Mouse (Mus musculus) forebrain, embryonic 11.5 days (tissue): ENCODE measurements around the gene Armcx3. TPM values are rescaled to one million over a fixed set of nuclear protein-coding genes. Genes with fewer than 3 reads are reported as not detected.
"Not testable (repeated sequence)": the region's sequence is repeated elsewhere in the genome, so short reads cannot be mapped to it uniquely, and the experiment has no call there.

Source experiments
- ATAC-seq: fragments of 200-750 bp; cut with Nextera tagmentation; replicated peaks from 2 replicates; pipeline ENCODE4 v1.8.0; 2017; ENCODE audit warnings: moderate TSS enrichment; ENCODE audit not compliant: low FRiP score
- DNase-seq: peaks from one replicate; pipeline ENCODE4 v3.0.0-alpha.2; 2017; ENCODE audit warnings: low spot score
- H3K27ac ChIP-seq: fragments of 300-500 bp; sonication (generic); 2 replicates; pipeline ENCODE4 v1.5.1; 2014; ENCODE audit warnings: low read depth, low read length
- H3K27me3 ChIP-seq: fragments of 300-500 bp; sonication (generic); 2 replicates; pipeline ENCODE4 v1.6.1; 2014; ENCODE audit warnings: mild to moderate bottlenecking, low read length, mixed read lengths; ENCODE audit not compliant: control insufficient read depth, insufficient read depth
- H3K36me3 ChIP-seq: fragments of 300-500 bp; sonication (generic); 2 replicates; pipeline ENCODE4 v1.6.1; 2014; ENCODE audit warnings: mild to moderate bottlenecking, low read length, moderate library complexity, mixed read lengths; ENCODE audit not compliant: control insufficient read depth, insufficient read depth
- H3K4me1 ChIP-seq: fragments of 300-500 bp; sonication (generic); replicated peaks from 2 replicates; pipeline ENCODE4 v1.6.1; 2014; ENCODE audit warnings: low read length, mixed read lengths; ENCODE audit not compliant: control insufficient read depth, insufficient read depth
- H3K4me2 ChIP-seq: fragments of 300-500 bp; sonication (generic); 2 replicates; pipeline ENCODE4 v1.6.1; 2014; ENCODE audit warnings: low read depth, mild to moderate bottlenecking, low read length, moderate library complexity, mixed read lengths; ENCODE audit not compliant: severe bottlenecking
- H3K4me3 ChIP-seq: fragments of 300-500 bp; sonication (generic); 2 replicates; pipeline ENCODE4 v1.5.1; 2014; ENCODE audit warnings: low read depth, low read length
- H3K9ac ChIP-seq: fragments of 300-500 bp; sonication (generic); 2 replicates; pipeline ENCODE4 v1.6.1; 2014; ENCODE audit warnings: low read length
- H3K9me3 ChIP-seq: fragments of 300-500 bp; sonication (generic); 2 replicates; pipeline ENCODE4 v1.6.1; 2016; ENCODE audit warnings: low read length, mixed read lengths; ENCODE audit not compliant: control insufficient read depth
- WGBS: fragments of 180-500 bp; shearing (Covaris S2); extraction: QIAGEN DNeasy Blood & Tissue Kit; methylation state at CpG from one replicate; pipeline ENCODE4 v1.1.7; 2014; 5-methylcytosine and 5-hydroxymethylcytosine counted together
- polyA plus RNA-seq: library from polyadenylated mRNA; unstranded; fragments of >200 nt; fragmentation: Nextera tagmentation; extraction: Ambion mirVana; gene quantifications from 2 replicates; pipeline ENCODE4 v1.2.1, GENCODE M21; 2014

The Armcx3 gene
- polyA plus RNA-seq, 1 experiment from 2014 or later = 66.0 TPM

- H3K4me3 ChIP-seq = no peak overlapping the region
- no peak overlapping the region for H3K4me2 ChIP-seq
- 79% methylated on average over 5 of the region's 5 CpGs for WGBS
- no peak for ATAC-seq
- H3K27me3 ChIP-seq = peaks cover 8% of the 10 kb centered on the region; the same call in 1 of the 2 replicates
- H3K36me3 ChIP-seq = no peaks in the 10 kb centered on the region
- no peaks in the 10 kb centered on the region for H3K9me3 ChIP-seq
- H3K4me1 ChIP-seq = no peaks in the 10 kb centered on the region
- H3K27ac ChIP-seq = no peak overlapping the region
- H3K9ac ChIP-seq = no peak overlapping the region
- no peak for DNase-seq
These were observed 14.5 kb upstream of the Armcx3 start for GRCm38 (mm10) chrX:134741862-134742261.

GRCm38 (mm10) chrX:134746459-134746858, 9.9 kb upstream of the Armcx3 start:
- Histone ChIP-seq H3K4me3 (no peak overlapping the region), H3K36me3 (no peaks in the 10 kb centered on the region), H3K27ac (no peak overlapping the region), H3K27me3 (0 out of 2 replicates have a peak, but pooled peaks cover 3% of the 10 kb centered on the region), H3K4me2 (no peak overlapping the region), H3K4me1 (no peaks in the 10 kb centered on the region), H3K9me3 (no peaks in the 10 kb centered on the region), H3K9ac (no peak overlapping the region)
- WGBS = 30% methylated on average over 5 of the region's 5 CpGs
- ATAC-seq (0 out of 2 replicates have a peak, but pooled peaks have one; percentile 9), DNase-seq (peak; percentile 63)

GRCm38 (mm10) chrX:134750764-134751592, 5.4 kb upstream of the Armcx3 start, which contains the start of gene Armcx6:
Gene Armcx6, minus strand, starts transcription at chrX:134751417.
- Histone ChIP-seq H3K4me2 (peak within 1 kb of the TSS; percentile 65), H3K9me3 (no peaks in the 10 kb centered on the region), H3K4me1 (no peaks in the 10 kb centered on the region), H3K9ac (peak within 1 kb of the TSS; percentile 64), H3K36me3 (no peaks in the 10 kb centered on the region), H3K27me3 (no peaks in the 10 kb centered on the region; the same call in 1 of the 2 replicates), H3K27ac (no peak within 1 kb of the TSS), H3K4me3 (peak within 1 kb of the TSS; percentile 42)
- WGBS = 28% methylated on average over 36 of the region's 36 CpGs
- ATAC-seq = peak; percentile 94
- peak; percentile 79 for DNase-seq

GRCm38 (mm10) chrX:134751910-134752309, 4.5 kb upstream of the Armcx3 start:
- Histone ChIP-seq H3K4me1 (no peaks in the 10 kb centered on the region), H3K36me3 (no peaks in the 10 kb centered on the region), H3K27ac (no peak overlapping the region), H3K27me3 (no peaks in the 10 kb centered on the region; the same call in 1 of the 2 replicates), H3K4me3 (no peak overlapping the region), H3K9ac (no peak overlapping the region), H3K4me2 (no peak overlapping the region), H3K9me3 (no peaks in the 10 kb centered on the region)
- WGBS = 55% methylated on average over 2 of the region's 2 CpGs
- ATAC-seq = no peak
- no peak for DNase-seq

GRCm38 (mm10) chrX:134752584-134752983, 3.8 kb upstream of the Armcx3 start:
- no peak for ATAC-seq
- 26% methylated on average over 4 of the region's 4 CpGs for WGBS

GRCm38 (mm10) chrX:134757293-134757995, 1.0 kb downstream of the Armcx3 start:
- Histone ChIP-seq H3K4me2 (peak overlapping the region; percentile 49), H3K9ac (peak overlapping the region; percentile 69), H3K27me3 (no peaks in the 10 kb centered on the region; the same call in 1 of the 2 replicates), H3K27ac (no peak overlapping the region), H3K36me3 (no peaks in the 10 kb centered on the region), H3K4me3 (peak overlapping the region; percentile 53), H3K4me1 (no peaks in the 10 kb centered on the region), H3K9me3 (no peaks in the 10 kb centered on the region)
- ATAC-seq (peak; percentile 48), DNase-seq (no peak)
- 31% methylated on average over 13 of the region's 13 CpGs for WGBS

More at GRCm38 (mm10) chrX:134752584-134752983, 3.8 kb upstream of the Armcx3 start:
- no peak overlapping the region for H3K4me3 ChIP-seq
- no peak overlapping the region for H3K4me2 ChIP-seq
- H3K36me3 ChIP-seq = no peaks in the 10 kb centered on the region
- DNase-seq = no peak
- H3K27ac ChIP-seq = no peak overlapping the region
- no peaks in the 10 kb centered on the region; the same call in 1 of the 2 replicates for H3K27me3 ChIP-seq
- H3K9me3 ChIP-seq = no peaks in the 10 kb centered on the region
- H3K9ac ChIP-seq = no peak overlapping the region
- no peaks in the 10 kb centered on the region for H3K4me1 ChIP-seq

GRCm38 (mm10) chrX:134763428-134764198, 7.2 kb downstream of the Armcx3 start:
- H3K4me2 ChIP-seq, H3K9me3 ChIP-seq, DNase-seq, H3K9ac ChIP-seq, H3K4me3 ChIP-seq, H3K4me1 ChIP-seq, H3K27ac ChIP-seq, H3K27me3 ChIP-seq, H3K36me3 ChIP-seq: not testable (repeated sequence)
- 47% methylated on average over 3 of the region's 4 CpGs for WGBS
- peak; percentile 67; the same call in 1 of the 2 replicates for ATAC-seq

- H3K27me3 ChIP-seq = peaks cover 5% of the 10 kb centered on the region; the same call in 1 of the 2 replicates
- no peak for DNase-seq
- ATAC-seq = no peak
- H3K27ac ChIP-seq = no peak overlapping the region
- H3K4me3 ChIP-seq = no peak overlapping the region
- H3K9ac ChIP-seq = no peak overlapping the region
- H3K36me3 ChIP-seq = no peaks in the 10 kb centered on the region
- no peaks in the 10 kb centered on the region for H3K9me3 ChIP-seq
- 85% methylated on average over 4 of the region's 4 CpGs for WGBS
- no peaks in the 10 kb centered on the region for H3K4me1 ChIP-seq
- H3K4me2 ChIP-seq = no peak overlapping the region
These were observed 31.3 kb downstream of the Armcx3 start for GRCm38 (mm10) chrX:134787728-134788127.
